Mouse (Mus musculus): ENCODE measurements around the gene Lrrc49. TPM values are rescaled to one million over a fixed set of nuclear protein-coding genes. Genes with fewer than 3 reads are reported as not detected.

Lrrc49 gene
- polyA plus RNA-seq, 2 experiments: 15.3 to 16.2 TPM

- ATAC-seq (ENCODE audit: low FRiP score, low read depth) (peak; percentile 55; the same call in 1 of the 2 replicates), DNase-seq (ENCODE audit: low spot score) (peak; percentile 74)
- no peaks in the 10 kb centered on the region for H3K36me3 ChIP-seq (ENCODE audit: control insufficient read depth, insufficient read depth, low read length)
- H3K4me3 ChIP-seq (replicated peaks; ENCODE audit: low read length): no peak overlapping the region
- H3K27me3 ChIP-seq (ENCODE audit: control insufficient read depth, insufficient read depth, low read length): no peaks in the 10 kb centered on the region
- H3K9ac ChIP-seq (ENCODE audit: low read depth, low read length, severe bottlenecking): no peak overlapping the region
- H3K4me1 ChIP-seq (ENCODE audit: control insufficient read depth, insufficient read depth, low read length): no peaks in the 10 kb centered on the region
- WGBS: 69% methylated on average over 9 of the region's 9 CpGs
- no peak overlapping the region; the same call in 1 of the 2 replicates for H3K4me2 ChIP-seq (replicated peaks; ENCODE audit: low read depth, low read length, severe bottlenecking)
- H3K9me3 ChIP-seq (ENCODE audit: control insufficient read depth, low read length): no peaks in the 10 kb centered on the region
- TF ChIP-seq POLR2A (IDR thresholded peaks at IDR 0.05; ENCODE audit: borderline replicate concordance, extremely low read depth, insufficient read depth, insufficient read length): no peak
- no peak overlapping the region for H3K27ac ChIP-seq (replicated peaks; ENCODE audit: low read depth, low read length)
These were observed 71.0 kb downstream of the Lrrc49 start for GRCm38 (mm10) chr9:60616946-60617345.

GRCm38 (mm10) chr9:60616359-60616758 is 71.6 kb downstream of the Lrrc49 start:
- no peaks in the 10 kb centered on the region for H3K27me3 ChIP-seq (ENCODE audit: control insufficient read depth, insufficient read depth, low read length)
- WGBS: 79% methylated on average over 7 of the region's 7 CpGs

GRCm38 (mm10) chr9:60612260-60612659 is 75.7 kb downstream of the Lrrc49 start:
- ATAC-seq (ENCODE audit: low FRiP score, low read depth): no peak
- Histone ChIP-seq H3K4me2 (replicated peaks; ENCODE audit: low read depth, low read length, severe bottlenecking) (no peak overlapping the region), H3K27me3 (ENCODE audit: control insufficient read depth, insufficient read depth, low read length) (no peaks in the 10 kb centered on the region), H3K9me3 (ENCODE audit: control insufficient read depth, low read length) (no peaks in the 10 kb centered on the region), H3K36me3 (ENCODE audit: control insufficient read depth, insufficient read depth, low read length) (no peaks in the 10 kb centered on the region), H3K4me3 (replicated peaks; ENCODE audit: low read length) (no peak overlapping the region), H3K9ac (ENCODE audit: low read depth, low read length, severe bottlenecking) (no peak overlapping the region), H3K4me1 (ENCODE audit: control insufficient read depth, insufficient read depth, low read length) (no peaks in the 10 kb centered on the region), H3K27ac (replicated peaks; ENCODE audit: low read depth, low read length) (no peak overlapping the region)
- no peak for TF ChIP-seq POLR2A (IDR thresholded peaks at IDR 0.05; ENCODE audit: borderline replicate concordance, extremely low read depth, insufficient read depth, insufficient read length)
- 94% methylated on average over 2 of the region's 2 CpGs for WGBS
- DNase-seq (ENCODE audit: low spot score): no peak

More at GRCm38 (mm10) chr9:60616359-60616758, 71.6 kb downstream of the Lrrc49 start:
- no peak for DNase-seq (ENCODE audit: low spot score)
- TF ChIP-seq POLR2A (IDR thresholded peaks at IDR 0.05; ENCODE audit: borderline replicate concordance, extremely low read depth, insufficient read depth, insufficient read length): no peak
- ATAC-seq (ENCODE audit: low FRiP score, low read depth): no peak
- Histone ChIP-seq H3K4me2 (replicated peaks; ENCODE audit: low read depth, low read length, severe bottlenecking) (no peak overlapping the region), H3K9me3 (ENCODE audit: control insufficient read depth, low read length) (no peaks in the 10 kb centered on the region), H3K9ac (ENCODE audit: low read depth, low read length, severe bottlenecking) (no peak overlapping the region), H3K36me3 (ENCODE audit: control insufficient read depth, insufficient read depth, low read length) (no peaks in the 10 kb centered on the region), H3K27ac (replicated peaks; ENCODE audit: low read depth, low read length) (no peak overlapping the region), H3K4me1 (ENCODE audit: control insufficient read depth, insufficient read depth, low read length) (no peaks in the 10 kb centered on the region), H3K4me3 (replicated peaks; ENCODE audit: low read length) (no peak overlapping the region)

- Histone ChIP-seq H3K9ac (ENCODE audit: low read depth, low read length, severe bottlenecking) (no peak overlapping the region), H3K9me3 (ENCODE audit: control insufficient read depth, low read length) (no peaks in the 10 kb centered on the region), H3K4me1 (ENCODE audit: control insufficient read depth, insufficient read depth, low read length) (no peaks in the 10 kb centered on the region), H3K36me3 (ENCODE audit: control insufficient read depth, insufficient read depth, low read length) (no peaks in the 10 kb centered on the region), H3K27me3 (ENCODE audit: control insufficient read depth, insufficient read depth, low read length) (no peaks in the 10 kb centered on the region), H3K27ac (replicated peaks; ENCODE audit: low read depth, low read length) (no peak overlapping the region), H3K4me2 (replicated peaks; ENCODE audit: low read depth, low read length, severe bottlenecking) (no peak overlapping the region), H3K4me3 (replicated peaks; ENCODE audit: low read length) (no peak overlapping the region)
- no peak for DNase-seq (ENCODE audit: low spot score)
- no peak for TF ChIP-seq POLR2A (IDR thresholded peaks at IDR 0.05; ENCODE audit: borderline replicate concordance, extremely low read depth, insufficient read depth, insufficient read length)
- WGBS: 73% methylated on average over 13 of the region's 13 CpGs
- ATAC-seq (ENCODE audit: low FRiP score, low read depth): no peak
These were observed 77.8 kb downstream of the Lrrc49 start for GRCm38 (mm10) chr9:60610194-60610593.

GRCm38 (mm10) chr9:60608857-60609256 is 79.1 kb downstream of the Lrrc49 start:
- 84% methylated on average over 9 of the region's 9 CpGs for WGBS
- Histone ChIP-seq H3K36me3 (ENCODE audit: control insufficient read depth, insufficient read depth, low read length) (no peaks in the 10 kb centered on the region), H3K4me2 (replicated peaks; ENCODE audit: low read depth, low read length, severe bottlenecking) (no peak overlapping the region), H3K27ac (replicated peaks; ENCODE audit: low read depth, low read length) (no peak overlapping the region), H3K4me1 (ENCODE audit: control insufficient read depth, insufficient read depth, low read length) (no peaks in the 10 kb centered on the region), H3K27me3 (ENCODE audit: control insufficient read depth, insufficient read depth, low read length) (no peaks in the 10 kb centered on the region), H3K4me3 (replicated peaks; ENCODE audit: low read length) (no peak overlapping the region), H3K9ac (ENCODE audit: low read depth, low read length, severe bottlenecking) (no peak overlapping the region), H3K9me3 (ENCODE audit: control insufficient read depth, low read length) (no peaks in the 10 kb centered on the region)
- no peak for TF ChIP-seq POLR2A (IDR thresholded peaks at IDR 0.05; ENCODE audit: borderline replicate concordance, extremely low read depth, insufficient read depth, insufficient read length)
- no peak for DNase-seq (ENCODE audit: low spot score)
- ATAC-seq (ENCODE audit: low FRiP score, low read depth): no peak

- no peak overlapping the region for H3K4me2 ChIP-seq (replicated peaks; ENCODE audit: low read depth, low read length, severe bottlenecking)
- no peaks in the 10 kb centered on the region for H3K27me3 ChIP-seq (ENCODE audit: control insufficient read depth, insufficient read depth, low read length)
- no peaks in the 10 kb centered on the region for H3K4me1 ChIP-seq (ENCODE audit: control insufficient read depth, insufficient read depth, low read length)
- no peak for TF ChIP-seq POLR2A (IDR thresholded peaks at IDR 0.05; ENCODE audit: borderline replicate concordance, extremely low read depth, insufficient read depth, insufficient read length)
- DNase-seq (ENCODE audit: low spot score) (no peak), ATAC-seq (ENCODE audit: low FRiP score, low read depth) (no peak)
- 83% methylated on average over 3 of the region's 3 CpGs for WGBS
- H3K36me3 ChIP-seq (ENCODE audit: control insufficient read depth, insufficient read depth, low read length): no peaks in the 10 kb centered on the region
- H3K27ac ChIP-seq (replicated peaks; ENCODE audit: low read depth, low read length): no peak overlapping the region
- H3K9me3 ChIP-seq (ENCODE audit: control insufficient read depth, low read length): no peaks in the 10 kb centered on the region
- no peak overlapping the region for H3K4me3 ChIP-seq (replicated peaks; ENCODE audit: low read length)
- no peak overlapping the region for H3K9ac ChIP-seq (ENCODE audit: low read depth, low read length, severe bottlenecking)
These were observed 79.9 kb downstream of the Lrrc49 start for GRCm38 (mm10) chr9:60608086-60608485.

Measured in limb, embryonic 14.5 days (tissue).